Mouse (Mus musculus): ENCODE measurements around the gene Hist2h3c2. TPM values are rescaled to one million over a fixed set of nuclear protein-coding genes. Genes with fewer than 3 reads are reported as not detected.
"Not testable (repeated sequence)": the region's sequence is repeated elsewhere in the genome, so short reads cannot be mapped to it uniquely, and the experiment has no call there.

The Hist2h3c2 gene
- polyA plus RNA-seq, 1 experiment from 2014 or later, result 6.6 TPM

DNA sequence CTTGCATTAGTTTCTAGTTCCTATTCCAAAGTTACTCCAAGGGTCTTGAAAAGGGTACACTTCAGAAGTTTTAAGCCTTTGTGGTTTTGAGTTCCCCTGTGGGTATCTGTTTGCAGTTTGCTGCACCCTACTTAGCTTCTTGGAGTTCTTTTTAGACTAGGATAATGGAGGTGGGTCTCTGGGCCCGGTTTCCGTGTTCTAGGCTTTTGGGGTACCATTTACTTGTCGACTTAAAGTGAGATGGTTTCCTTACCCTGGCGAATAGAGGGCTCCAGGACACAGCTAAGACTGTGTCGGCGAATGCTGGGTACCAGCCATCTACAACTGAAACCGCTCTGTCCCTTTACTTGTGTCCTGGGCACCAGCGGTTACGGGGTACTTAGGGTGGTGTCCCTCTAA is 17.3 kb downstream of the Hist2h3c2 start:
- Histone ChIP-seq H3K27ac (replicated peaks) (peak overlapping the region; percentile 97), H3K4me1 (peaks cover 54% of the 10 kb centered on the region), H3K27me3 (replicated peaks; ENCODE audit: low read depth, poor library complexity, severe bottlenecking) (no peaks in the 10 kb centered on the region; the same call in 1 of the 2 replicates), H3K4me3 (peak overlapping the region; percentile 70), H3K36me3 (replicated peaks) (no peaks in the 10 kb centered on the region), H3K9me3 (no peaks in the 10 kb centered on the region)
- WGBS, result 22% methylated on average over 9 of the region's 9 CpGs
- peak; percentile 26 for DNase-seq (ENCODE audit: low spot score)

DNA sequence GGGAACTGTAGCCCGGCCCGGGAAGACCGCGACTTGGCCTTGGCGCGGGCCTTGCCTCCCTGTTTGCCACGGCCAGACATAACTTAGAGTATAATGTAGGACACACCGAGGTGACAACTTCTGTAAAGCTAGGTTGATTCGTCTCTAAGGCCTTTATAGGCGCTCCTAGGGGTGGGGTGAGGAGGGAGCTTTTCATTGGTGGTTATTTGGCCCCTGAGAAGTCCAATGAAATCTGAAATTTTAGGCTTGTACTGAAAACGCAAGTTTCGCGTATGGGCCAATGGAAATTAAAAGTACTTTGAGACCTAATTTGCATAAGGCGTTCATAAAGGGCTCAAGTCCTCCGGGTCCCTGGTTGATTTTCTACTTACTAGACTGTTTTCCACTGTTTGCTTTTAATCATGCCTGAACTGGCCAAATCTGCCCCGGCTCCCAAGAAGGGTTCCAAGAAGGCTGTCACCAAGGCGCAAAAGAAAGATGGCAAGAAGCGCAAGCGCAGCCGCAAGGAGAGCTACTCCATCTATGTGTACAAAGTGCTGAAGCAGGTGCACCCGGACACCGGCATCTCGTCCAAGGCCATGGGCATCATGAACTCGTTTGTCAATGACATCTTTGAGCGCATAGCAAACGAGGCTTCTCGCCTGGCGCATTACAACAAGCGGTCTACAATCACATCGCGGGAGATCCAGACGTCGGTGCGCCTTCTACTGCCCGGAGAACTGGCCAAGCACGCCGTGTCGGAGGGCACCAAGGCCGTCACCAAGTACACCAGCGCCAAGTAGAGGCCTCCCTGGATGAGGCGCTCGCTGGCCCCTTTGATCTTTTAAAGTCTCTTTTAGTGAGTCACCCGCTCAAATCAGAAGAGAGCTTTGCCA is 17.9 kb downstream of the Hist2h3c2 start, which contains the start of the genes Hist2h2ac and Hist2h2be:
TSS of gene Hist2h2ac (minus strand) at position 116 of the 875 bp plus-strand sequence.
TSS of gene Hist2h2be (plus strand) at position 355 of the 875 bp plus-strand sequence.
- DNase-seq (ENCODE audit: low spot score), result peak; percentile 87
- Histone ChIP-seq H3K4me1 (peaks cover 47% of the 10 kb centered on the region), H3K27ac (replicated peaks) (peak within 1 kb of the TSS; percentile 97), H3K36me3 (replicated peaks) (no peaks in the 10 kb centered on the region), H3K4me3 (peak within 1 kb of the TSS; percentile 70), H3K27me3 (replicated peaks; ENCODE audit: low read depth, poor library complexity, severe bottlenecking) (no peaks in the 10 kb centered on the region; the same call in 1 of the 2 replicates), H3K9me3 (no peaks in the 10 kb centered on the region)
- under 1% methylated on average over 43 of the region's 43 CpGs for WGBS

GRCm38 (mm10) chr3:96220131-96220764 is 18.7 kb downstream of the Hist2h3c2 start:
- not testable (repeated sequence) for H3K36me3 ChIP-seq (replicated peaks); H3K27me3 ChIP-seq (replicated peaks; ENCODE audit: low read depth, poor library complexity, severe bottlenecking); H3K9me3 ChIP-seq
- peak; percentile 64 for DNase-seq (ENCODE audit: low spot score)
- peaks cover 46% of the 10 kb centered on the region for H3K4me1 ChIP-seq
- WGBS, result under 1% methylated on average over 40 of the region's 47 CpGs
- peak overlapping the region; percentile 97 for H3K27ac ChIP-seq (replicated peaks)
- peak overlapping the region; percentile 70 for H3K4me3 ChIP-seq

- Histone ChIP-seq H3K27me3 (replicated peaks; ENCODE audit: low read depth, poor library complexity, severe bottlenecking) (peaks cover 6% of the 10 kb centered on the region), H3K4me3 (peak within 1 kb of the TSS; percentile 70), H3K9me3 (no peaks in the 10 kb centered on the region), H3K27ac (replicated peaks) (peak within 1 kb of the TSS; percentile 97), H3K36me3 (replicated peaks) (no peaks in the 10 kb centered on the region), H3K4me1 (peaks cover 43% of the 10 kb centered on the region)
- under 1% methylated on average over 37 of the region's 37 CpGs for WGBS
- peak; percentile 80 for DNase-seq (ENCODE audit: low spot score)
Measured at GRCm38 (mm10) chr3:96219661-96220130, 19.2 kb downstream of the Hist2h3c2 start, which contains the start of the genes Bola1 and Hist2h2ab. Gene Bola1 (minus strand): TSS chr3:96219709. Gene Hist2h2ab (plus strand): TSS chr3:96219865.

- peak overlapping the region; percentile 97 for H3K27ac ChIP-seq (replicated peaks)
- H3K4me3 ChIP-seq, result peak overlapping the region; percentile 70
- peaks cover 6% of the 10 kb centered on the region for H3K27me3 ChIP-seq (replicated peaks; ENCODE audit: low read depth, poor library complexity, severe bottlenecking)
- WGBS, result under 1% methylated on average over 12 of the region's 12 CpGs
- no peaks in the 10 kb centered on the region for H3K9me3 ChIP-seq
- peaks cover 43% of the 10 kb centered on the region for H3K4me1 ChIP-seq
- peak; percentile 59 for DNase-seq (ENCODE audit: low spot score)
- H3K36me3 ChIP-seq (replicated peaks), result no peaks in the 10 kb centered on the region
Measured at GRCm38 (mm10) chr3:96219191-96219641, 19.7 kb downstream of the Hist2h3c2 start.

DNA sequence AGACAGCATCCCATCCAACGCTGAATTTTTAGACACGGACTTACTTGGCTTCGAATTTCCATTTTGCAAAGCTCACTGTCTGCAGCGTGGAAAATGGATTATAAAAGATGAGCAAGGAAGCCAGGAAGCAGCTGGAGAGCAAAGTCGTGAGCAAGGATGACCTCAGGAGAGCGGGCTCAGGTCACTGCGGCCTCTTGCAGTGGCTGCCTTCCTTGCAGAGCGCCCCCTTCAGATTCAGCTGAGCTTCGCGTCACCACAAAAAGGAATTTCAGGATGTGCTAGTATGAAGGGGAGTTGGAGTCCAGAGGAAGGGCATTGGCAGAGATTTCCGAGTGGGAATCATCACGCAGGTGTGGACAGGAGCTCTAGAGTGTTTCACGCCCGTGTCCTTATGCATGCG is 29.7 kb downstream of the Hist2h3c2 start:
- 20% methylated on average over 15 of the region's 15 CpGs for WGBS
- H3K9me3 ChIP-seq, result no peaks in the 10 kb centered on the region
- peaks cover 7% of the 10 kb centered on the region for H3K4me1 ChIP-seq
- no peaks in the 10 kb centered on the region for H3K36me3 ChIP-seq (replicated peaks)
- H3K27me3 ChIP-seq (replicated peaks; ENCODE audit: low read depth, poor library complexity, severe bottlenecking), result no peaks in the 10 kb centered on the region; the same call in 1 of the 2 replicates
- peak; percentile 45 for DNase-seq (ENCODE audit: low spot score)
- no peak overlapping the region for H3K4me3 ChIP-seq
- no peak overlapping the region for H3K27ac ChIP-seq (replicated peaks)

- no peaks in the 10 kb centered on the region for H3K27me3 ChIP-seq (replicated peaks; ENCODE audit: low read depth, poor library complexity, severe bottlenecking)
- H3K4me1 ChIP-seq, result peaks cover 7% of the 10 kb centered on the region
- no peak overlapping the region for H3K27ac ChIP-seq (replicated peaks)
- no peak for DNase-seq (ENCODE audit: low spot score)
- H3K9me3 ChIP-seq, result no peaks in the 10 kb centered on the region
- WGBS, result 88% methylated on average over 3 of the region's 3 CpGs
- H3K4me3 ChIP-seq, result no peak overlapping the region
- no peaks in the 10 kb centered on the region for H3K36me3 ChIP-seq (replicated peaks)
Measured at GRCm38 (mm10) chr3:96207819-96208218, 31.1 kb downstream of the Hist2h3c2 start.

GRCm38 (mm10) chr3:96199731-96200130 is 39.2 kb downstream of the Hist2h3c2 start:
- DNase-seq (ENCODE audit: low spot score), result no peak
- no peaks in the 10 kb centered on the region for H3K9me3 ChIP-seq
- no peak overlapping the region for H3K4me3 ChIP-seq
- H3K27me3 ChIP-seq (replicated peaks; ENCODE audit: low read depth, poor library complexity, severe bottlenecking), result 0 out of 2 replicates have a peak, but pooled peaks cover 7% of the 10 kb centered on the region
- H3K4me1 ChIP-seq, result peaks cover 21% of the 10 kb centered on the region
- 59% methylated on average over 2 of the region's 2 CpGs for WGBS
- no peak overlapping the region for H3K27ac ChIP-seq (replicated peaks)
- peaks cover 8% of the 10 kb centered on the region for H3K36me3 ChIP-seq (replicated peaks)

- Histone ChIP-seq H3K4me1 (peaks cover 23% of the 10 kb centered on the region), H3K4me3 (peak overlapping the region; percentile 30; the same call in 1 of the 2 replicates)
- DNase-seq (ENCODE audit: low spot score); H3K9me3 ChIP-seq; H3K27ac ChIP-seq (replicated peaks); H3K36me3 ChIP-seq (replicated peaks); H3K27me3 ChIP-seq (replicated peaks; ENCODE audit: low read depth, poor library complexity, severe bottlenecking): not testable (repeated sequence)
- WGBS, result 28% methylated on average over 8 of the region's 8 CpGs
Measured at GRCm38 (mm10) chr3:96198601-96199251, 40.2 kb downstream of the Hist2h3c2 start.

- H3K4me1 ChIP-seq, result peaks cover 28% of the 10 kb centered on the region
- H3K27ac ChIP-seq (replicated peaks), result peak overlapping the region; percentile 97
- WGBS, result 6% methylated on average over 6 of the region's 6 CpGs
- peaks cover 13% of the 10 kb centered on the region; the same call in 1 of the 2 replicates for H3K27me3 ChIP-seq (replicated peaks; ENCODE audit: low read depth, poor library complexity, severe bottlenecking)
- DNase-seq (ENCODE audit: low spot score), result peak; percentile 26
- peaks cover 8% of the 10 kb centered on the region for H3K36me3 ChIP-seq (replicated peaks)
- H3K4me3 ChIP-seq, result peak overlapping the region; percentile 74
- no peaks in the 10 kb centered on the region for H3K9me3 ChIP-seq
Measured at GRCm38 (mm10) chr3:96198181-96198580, 40.7 kb downstream of the Hist2h3c2 start.

- Histone ChIP-seq H3K27me3 (replicated peaks; ENCODE audit: low read depth, poor library complexity, severe bottlenecking) (peaks cover 13% of the 10 kb centered on the region; the same call in 1 of the 2 replicates), H3K4me3 (peak overlapping the region; percentile 74), H3K9me3 (no peaks in the 10 kb centered on the region), H3K36me3 (replicated peaks) (peaks cover 8% of the 10 kb centered on the region), H3K27ac (replicated peaks) (peak overlapping the region; percentile 97), H3K4me1 (peaks cover 34% of the 10 kb centered on the region)
- WGBS, result under 1% methylated on average over 50 of the region's 50 CpGs
- DNase-seq (ENCODE audit: low spot score), result peak; percentile 91
Measured at GRCm38 (mm10) chr3:96197129-96197749, 41.7 kb downstream of the Hist2h3c2 start.

All from embryonic facial prominence, embryonic 10.5 days (tissue).